Mouse (Mus musculus) adrenal gland, postnatal 36 days (tissue): ENCODE measurements at regions not wholly inside any gene's neighbourhood (a gene's known extent, or its start where the extent isn't known, plus 50 kb on each side); places are given as distances from the start of the nearest gene placed in this dataset.

Experiments
- DNase-seq, 2 experiments: peaks; one replicate each; pipeline ENCODE4 v3.0.0; 2021; ENCODE audit warnings: mixed read lengths in 1 of 2

DNA sequence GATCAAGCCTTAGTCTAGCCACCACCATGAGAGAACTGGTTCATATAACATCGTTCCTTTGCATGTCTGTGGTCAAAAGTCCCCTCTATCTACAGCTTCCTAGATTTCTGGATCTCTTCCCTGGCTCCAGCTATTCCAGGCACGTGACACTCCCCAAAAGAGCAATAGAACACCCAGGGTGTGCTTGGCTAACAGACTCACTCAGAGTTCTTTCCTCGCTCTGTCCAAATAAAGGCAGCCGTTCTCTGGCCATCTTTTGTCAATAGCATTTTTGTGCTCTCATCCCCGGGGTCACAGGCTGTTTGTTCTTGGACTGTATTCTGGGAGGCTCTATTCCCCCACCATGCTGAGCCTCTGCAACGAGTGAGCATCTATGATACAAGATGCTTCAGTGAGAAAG lies 87.3 kb upstream of the Nckap5 start:
- no peak for DNase-seq

DNA sequence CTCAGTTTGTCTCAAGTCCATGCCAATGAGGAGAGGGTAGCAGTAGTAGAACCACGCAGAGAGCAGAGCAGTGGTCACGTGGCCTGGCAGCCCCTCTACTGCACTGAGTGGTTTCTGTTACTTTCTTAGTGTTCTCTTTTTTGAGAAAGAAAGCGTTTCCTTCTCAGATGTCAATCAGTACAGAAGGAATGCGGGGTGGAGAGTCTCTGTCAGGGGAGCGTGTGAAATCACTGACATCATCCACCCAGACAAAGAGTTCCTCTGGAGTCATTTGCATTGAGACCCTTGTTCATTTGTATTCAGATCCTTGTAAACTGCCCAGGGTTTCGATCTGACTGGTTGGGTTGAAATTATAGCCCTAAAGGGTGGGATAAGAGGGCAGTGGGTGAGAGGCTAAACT lies 85.8 kb upstream of the Nckap5 start:
- DNase-seq: no peak

DNA sequence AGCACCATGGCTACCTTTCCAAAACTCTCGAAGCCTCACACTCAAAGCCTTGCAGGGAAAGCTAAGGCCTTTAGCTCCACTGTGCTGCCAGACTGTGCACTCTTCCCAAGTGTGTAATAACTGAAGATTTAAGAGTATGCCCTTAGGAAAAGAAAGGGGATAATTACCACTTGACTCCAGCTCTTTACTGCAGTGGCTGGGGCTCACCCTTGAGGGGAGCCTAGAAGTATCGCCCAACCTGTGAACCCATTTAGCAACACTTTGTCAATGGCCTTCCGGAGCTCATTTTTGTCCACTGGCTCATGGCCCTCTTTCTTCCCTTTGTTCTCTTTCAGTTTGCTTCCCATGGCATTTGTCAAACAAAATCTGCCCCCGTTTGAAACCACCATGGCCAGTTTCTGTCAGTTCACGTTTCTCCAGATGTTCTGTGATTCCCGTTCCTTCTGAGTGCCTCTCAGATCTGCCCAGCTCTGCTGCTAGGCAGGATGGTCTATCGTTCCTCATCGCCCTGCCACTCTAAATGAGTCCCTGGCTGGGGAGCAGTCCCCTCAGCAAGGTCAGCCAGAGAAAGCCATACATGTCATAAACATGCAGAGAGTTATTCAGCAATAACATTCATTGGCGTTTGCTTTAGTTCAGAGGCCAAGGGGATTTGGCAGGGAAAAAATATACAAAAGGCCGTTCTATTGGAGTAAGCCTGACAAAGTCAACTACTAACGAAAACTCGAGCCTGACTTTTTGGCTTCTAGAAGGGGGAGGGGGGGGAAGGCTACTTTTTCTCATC lies 80.9 kb upstream of the Nckap5 start:
- no peak for DNase-seq

DNA sequence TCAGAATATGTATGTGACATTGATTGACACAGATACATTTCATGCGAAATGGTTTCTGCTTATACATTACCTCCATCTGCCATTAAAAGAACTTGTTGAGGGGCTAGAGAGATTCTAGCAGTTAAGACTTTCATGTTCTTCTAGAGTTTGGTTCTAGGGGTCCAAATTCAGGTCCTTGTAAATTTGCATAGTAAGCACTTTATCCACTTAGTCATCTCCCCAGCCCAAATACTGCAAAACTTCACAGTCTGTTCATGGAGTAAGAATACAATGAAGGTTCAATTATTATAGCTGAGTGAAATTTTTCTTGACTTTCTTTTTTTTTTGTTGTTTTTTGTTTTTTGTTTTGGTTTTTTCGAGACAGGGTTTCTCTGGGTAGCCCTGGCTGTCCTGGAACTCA lies 76.8 kb upstream of the Nckap5 start:
- DNase-seq: no peak

DNA sequence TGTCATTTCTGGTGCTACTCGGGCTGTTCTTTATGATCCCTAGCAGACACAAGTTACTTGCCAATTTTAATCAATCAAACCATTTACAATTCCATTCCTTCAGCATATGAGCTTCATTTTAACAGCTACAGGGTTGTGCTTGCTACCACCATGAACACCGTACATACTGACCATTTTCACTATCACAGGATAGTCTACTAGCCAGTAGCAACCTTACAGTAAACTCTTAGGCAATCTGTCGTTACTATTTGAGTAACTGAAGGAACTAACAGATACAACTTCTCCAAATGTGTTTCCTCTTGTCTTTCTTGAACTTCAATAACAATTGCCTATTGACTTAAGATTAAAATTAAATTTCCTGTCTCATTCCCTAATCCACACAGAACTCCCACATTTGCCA lies 67.9 kb upstream of the Nckap5 start:
- no peak for DNase-seq

DNA sequence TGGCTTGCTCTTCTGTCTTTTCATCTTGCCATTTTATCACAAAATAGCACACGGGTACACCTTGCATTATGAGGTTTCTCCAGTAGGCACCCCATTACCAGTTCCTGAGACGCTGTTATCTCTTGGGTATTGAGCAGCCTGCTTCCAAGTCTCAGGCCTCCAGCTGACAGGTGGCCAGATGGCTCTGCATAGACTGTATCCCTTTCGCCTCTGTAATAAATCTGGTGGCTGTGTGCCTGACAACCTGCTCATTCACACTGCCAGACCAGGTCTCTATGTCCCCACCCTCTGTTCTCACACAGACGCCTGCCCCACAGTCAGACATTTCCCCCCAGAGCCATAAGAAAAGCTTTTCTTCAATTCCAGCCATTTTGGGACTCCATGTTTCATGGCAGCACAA lies 66.3 kb upstream of the Nckap5 start:
- no peak for DNase-seq

DNA sequence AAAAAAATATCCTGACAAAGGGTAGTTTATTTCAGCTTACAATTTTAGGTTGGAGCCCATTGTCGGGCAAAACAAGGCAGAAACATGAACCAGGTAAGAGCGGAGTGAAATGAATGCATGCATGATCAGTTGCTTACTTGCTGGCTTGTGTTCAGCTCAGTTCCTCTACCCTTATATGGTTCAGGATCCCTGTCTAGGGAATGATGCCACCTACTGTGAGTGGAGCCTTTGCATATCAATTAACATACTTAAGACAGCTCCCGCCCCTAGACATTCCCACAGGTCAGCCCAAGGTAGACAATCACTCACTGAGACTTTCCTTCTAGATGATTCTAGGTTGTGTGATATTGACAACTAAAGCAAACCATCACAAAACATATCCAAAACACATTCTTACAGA lies 50.2 kb upstream of the Nckap5 start:
- no peak for DNase-seq
